Mouse (Mus musculus) limb, embryonic 11.5 days (tissue): ENCODE measurements at regions not wholly inside any gene's neighbourhood (a gene's known extent, or its start where the extent isn't known, plus 50 kb on each side); places are given as distances from the start of the nearest gene placed in this dataset.

Experiments used
- ATAC-seq: fragments of 200-750 bp; cut with Nextera tagmentation; 2 replicates; pipeline ENCODE4 v1.8.0; 2017; ENCODE audit warnings: low read depth; ENCODE audit not compliant: insufficient number of reproducible peaks, low FRiP score, low TSS enrichment
- DNase-seq: peaks from one replicate; pipeline ENCODE4 v3.0.0-alpha.2; 2015; ENCODE audit warnings: low spot score
- H3K27ac ChIP-seq: fragments of 300-500 bp; sonication (generic); replicated peaks from 2 replicates; pipeline ENCODE4 v1.5.1; 2014; ENCODE audit warnings: low read depth, mild to moderate bottlenecking, low read length
- H3K27me3 ChIP-seq: fragments of 300-500 bp; sonication (generic); 2 replicates; pipeline ENCODE4 v1.6.1; 2014; ENCODE audit warnings: mild to moderate bottlenecking, low read length, mixed read lengths; ENCODE audit not compliant: control insufficient read depth, insufficient read depth
- H3K36me3 ChIP-seq: fragments of 300-500 bp; sonication (generic); 2 replicates; pipeline ENCODE4 v1.6.1; 2014; ENCODE audit warnings: mild to moderate bottlenecking, low read length, moderate library complexity, mixed read lengths; ENCODE audit not compliant: control insufficient read depth, insufficient read depth
- H3K4me1 ChIP-seq: fragments of 300-500 bp; sonication (generic); 2 replicates; pipeline ENCODE4 v1.6.1; 2014; ENCODE audit warnings: low read length, mixed read lengths; ENCODE audit not compliant: control insufficient read depth, insufficient read depth
- H3K4me2 ChIP-seq: fragments of 300-500 bp; sonication (generic); 2 replicates; pipeline ENCODE4 v1.6.1; 2014; ENCODE audit warnings: low read depth, mild to moderate bottlenecking, moderate library complexity; ENCODE audit not compliant: severe bottlenecking
- H3K4me3 ChIP-seq: fragments of 300-500 bp; sonication (generic); 2 replicates; pipeline ENCODE4 v1.5.1; 2014; ENCODE audit warnings: low read depth, low read length
- H3K9ac ChIP-seq: fragments of 300-500 bp; sonication (generic); 2 replicates; pipeline ENCODE4 v1.6.1; 2014; ENCODE audit warnings: mild to moderate bottlenecking, low read length
- H3K9me3 ChIP-seq: fragments of 300-500 bp; sonication (generic); 2 replicates; pipeline ENCODE4 v1.6.1; 2016; ENCODE audit warnings: low read length; ENCODE audit not compliant: control insufficient read depth
- WGBS: fragments of 180-500 bp; shearing (Covaris S2); extraction: QIAGEN DNeasy Blood & Tissue Kit; methylation state at CpG from one replicate; pipeline ENCODE4 v1.1.7; 2014; 5-methylcytosine and 5-hydroxymethylcytosine counted together

DNA sequence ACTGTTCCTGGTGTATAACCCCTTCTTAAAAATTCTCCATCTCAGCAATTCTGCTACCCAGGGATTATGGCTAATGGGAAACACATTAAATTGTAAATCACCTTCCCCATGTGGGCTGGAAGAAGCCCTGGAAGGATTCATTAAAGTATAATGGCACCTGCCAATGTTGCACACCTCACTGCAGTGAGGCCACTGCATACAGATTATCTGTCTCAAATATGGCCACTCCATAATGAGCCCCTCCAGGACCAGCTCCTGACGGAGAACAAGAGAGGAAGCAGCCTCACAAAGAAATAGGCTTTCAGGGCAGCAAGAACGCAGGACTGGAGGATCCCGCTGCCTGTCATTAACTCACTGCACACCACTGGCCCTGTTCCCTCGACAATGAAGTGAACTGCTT is 115.2 kb upstream of the Alk start:
- H3K4me2 ChIP-seq, result no peak overlapping the region
- 68% methylated on average over 4 of the region's 4 CpGs for WGBS

DNA sequence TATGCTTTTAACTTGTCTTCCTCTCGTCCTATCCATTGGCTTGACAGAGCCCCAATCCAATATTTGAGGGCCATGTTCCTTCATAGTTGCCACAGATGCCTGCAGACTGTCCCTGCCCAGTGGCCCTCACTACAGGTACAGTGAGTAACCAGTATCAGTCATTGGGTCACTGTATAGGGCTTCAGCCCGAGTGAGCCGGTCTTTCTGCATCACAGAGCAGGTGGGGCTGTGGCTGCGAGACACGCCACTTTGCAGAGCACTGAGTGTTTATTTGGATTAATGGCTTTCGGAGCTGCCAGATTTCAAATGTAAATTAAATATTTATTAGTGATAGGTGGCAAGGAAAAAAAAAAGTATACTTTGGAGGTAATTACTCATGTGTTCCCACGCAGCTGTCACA is 87.2 kb upstream of the Alk start:
- Histone ChIP-seq H3K27me3 (no peaks in the 10 kb centered on the region), H3K9ac (no peak overlapping the region), H3K9me3 (no peaks in the 10 kb centered on the region), H3K4me3 (no peak overlapping the region), H3K4me2 (no peak overlapping the region), H3K4me1 (no peaks in the 10 kb centered on the region), H3K36me3 (no peaks in the 10 kb centered on the region), H3K27ac (no peak overlapping the region)
- no peak for ATAC-seq
- DNase-seq, result no peak
- 90% methylated on average over 7 of the region's 7 CpGs for WGBS

More for the DNA sequence above, 115.2 kb upstream of the Alk start:
- H3K27me3 ChIP-seq, result no peaks in the 10 kb centered on the region
- H3K9ac ChIP-seq, result no peak overlapping the region
- H3K36me3 ChIP-seq, result no peaks in the 10 kb centered on the region
- H3K27ac ChIP-seq, result no peak overlapping the region
- DNase-seq (no peak), ATAC-seq (no peak)
- no peaks in the 10 kb centered on the region for H3K4me1 ChIP-seq
- no peak overlapping the region for H3K4me3 ChIP-seq
- H3K9me3 ChIP-seq, result no peaks in the 10 kb centered on the region

DNA sequence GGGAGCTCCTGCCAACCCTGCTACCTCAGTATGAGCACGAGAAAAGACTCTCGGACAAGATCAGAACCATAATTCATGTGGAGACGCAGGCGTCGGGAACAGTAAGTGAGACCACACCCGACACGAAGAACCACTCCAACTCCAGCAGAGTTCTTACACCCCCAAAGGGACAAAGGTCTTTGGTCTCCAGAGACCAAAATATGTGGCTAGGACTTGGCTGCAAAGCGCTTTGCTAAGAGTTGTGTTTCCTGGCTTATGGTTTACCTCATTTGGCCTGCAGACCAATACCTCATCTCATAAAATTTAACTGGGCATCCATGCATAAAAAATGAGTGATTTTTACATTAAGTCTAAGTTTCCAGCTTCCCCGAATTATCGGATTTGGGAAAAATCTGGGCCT is 85.2 kb upstream of the Alk start:
- ATAC-seq (no peak), DNase-seq (no peak)
- WGBS, result 92% methylated on average over 10 of the region's 10 CpGs
- no peak overlapping the region for H3K4me3 ChIP-seq
- no peak overlapping the region for H3K27ac ChIP-seq
- H3K9ac ChIP-seq, result no peak overlapping the region
- no peaks in the 10 kb centered on the region for H3K4me1 ChIP-seq
- H3K36me3 ChIP-seq, result no peaks in the 10 kb centered on the region
- H3K9me3 ChIP-seq, result no peaks in the 10 kb centered on the region
- H3K27me3 ChIP-seq, result no peaks in the 10 kb centered on the region
- H3K4me2 ChIP-seq, result no peak overlapping the region

DNA sequence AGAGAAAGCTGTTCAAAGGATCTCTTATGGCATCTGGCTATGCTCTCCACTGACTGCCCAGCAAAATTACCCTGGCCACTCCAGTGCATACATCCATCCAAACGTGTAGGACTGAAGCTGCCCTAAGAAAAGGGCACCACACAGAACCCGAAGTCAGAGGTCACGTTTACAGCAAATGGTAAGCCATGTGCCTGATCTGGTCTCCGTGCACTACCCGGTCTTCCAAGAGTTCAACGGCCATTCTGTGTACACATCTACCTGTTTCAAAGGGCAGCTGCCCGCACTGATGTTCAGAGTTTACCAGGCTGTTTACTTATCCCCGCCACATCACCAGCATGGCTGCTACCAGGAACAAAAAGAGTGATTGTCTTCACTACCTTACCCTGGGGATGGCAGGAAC is 84.4 kb upstream of the Alk start:
- Histone ChIP-seq H3K36me3 (no peaks in the 10 kb centered on the region), H3K27me3 (no peaks in the 10 kb centered on the region), H3K4me1 (no peaks in the 10 kb centered on the region), H3K9me3 (no peaks in the 10 kb centered on the region), H3K4me3 (no peak overlapping the region), H3K9ac (no peak overlapping the region), H3K4me2 (no peak overlapping the region), H3K27ac (no peak overlapping the region)
- WGBS, result 84% methylated on average over 8 of the region's 8 CpGs
- ATAC-seq (no peak), DNase-seq (no peak)

DNA sequence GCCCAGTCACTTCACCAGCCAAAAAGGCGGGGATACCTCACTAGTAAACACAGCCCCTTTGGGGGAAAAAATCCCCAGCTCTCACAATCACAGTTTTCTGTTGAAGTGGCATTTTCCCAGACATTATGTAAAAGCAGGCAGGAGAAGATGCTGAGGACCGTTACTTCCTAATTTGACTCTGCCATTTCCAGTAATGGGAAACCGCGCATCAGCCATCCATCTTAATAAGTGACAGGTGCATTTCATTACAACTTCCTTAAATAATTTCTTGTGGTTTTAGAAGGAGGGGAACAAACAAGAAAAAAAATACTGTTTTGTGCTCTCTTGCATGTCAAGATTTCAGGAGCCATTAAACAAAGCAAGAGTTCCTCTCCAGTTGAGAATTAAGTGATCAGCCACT is 70.2 kb upstream of the Alk start:
- Histone ChIP-seq H3K4me2 (no peak overlapping the region), H3K4me3 (no peak overlapping the region), H3K27ac (no peak overlapping the region), H3K9ac (no peak overlapping the region), H3K9me3 (no peaks in the 10 kb centered on the region), H3K4me1 (no peaks in the 10 kb centered on the region), H3K27me3 (no peaks in the 10 kb centered on the region), H3K36me3 (no peaks in the 10 kb centered on the region)
- WGBS, result 74% methylated on average over 4 of the region's 4 CpGs
- DNase-seq (no peak), ATAC-seq (no peak)

DNA sequence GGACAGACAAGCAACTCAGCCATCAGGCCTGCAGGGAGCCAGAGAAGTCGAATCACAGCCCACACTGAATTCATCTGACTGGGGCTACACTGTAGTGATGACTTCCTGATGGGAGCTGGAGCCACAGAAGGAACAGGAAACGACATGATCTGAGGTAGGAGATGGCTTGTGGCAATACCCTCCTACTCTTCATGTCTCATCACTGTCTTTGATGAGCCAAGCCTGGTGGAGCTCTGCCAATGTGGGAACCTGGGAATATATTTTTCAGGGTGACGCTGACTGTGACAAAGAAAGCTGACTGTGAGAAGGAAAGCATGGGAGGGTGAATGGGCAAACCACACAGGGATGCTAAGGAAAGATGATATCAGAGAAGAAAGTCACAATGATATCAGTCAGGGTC is 67.6 kb upstream of the Alk start:
- H3K4me2 ChIP-seq, result no peak overlapping the region
- 64% methylated on average over 3 of the region's 3 CpGs for WGBS
- no peak overlapping the region for H3K4me3 ChIP-seq
- H3K9ac ChIP-seq, result no peak overlapping the region
- no peaks in the 10 kb centered on the region for H3K4me1 ChIP-seq
- H3K36me3 ChIP-seq, result no peaks in the 10 kb centered on the region
- H3K27ac ChIP-seq, result no peak overlapping the region
- H3K9me3 ChIP-seq, result no peaks in the 10 kb centered on the region
- no peaks in the 10 kb centered on the region for H3K27me3 ChIP-seq
- DNase-seq (no peak), ATAC-seq (no peak)

DNA sequence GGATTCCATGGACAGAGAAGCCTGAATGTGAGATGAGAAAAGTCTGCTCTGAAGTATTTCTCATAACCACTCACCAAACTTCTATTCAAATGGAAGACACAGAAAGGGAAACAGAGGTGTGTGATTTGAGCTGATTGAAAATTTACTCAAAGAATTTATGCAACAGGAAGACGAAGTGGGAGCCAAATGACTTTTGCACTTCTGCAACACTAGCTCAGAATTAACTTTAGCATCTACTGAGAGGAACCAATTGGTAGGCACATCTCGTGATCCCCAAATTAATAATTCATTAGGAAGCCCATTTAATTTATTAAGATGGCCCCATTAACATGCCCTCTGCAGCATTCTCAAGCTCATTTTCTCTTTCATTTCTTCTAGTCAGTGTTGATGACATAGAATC is 62.5 kb upstream of the Alk start:
- 73% methylated on average over 2 of the region's 2 CpGs for WGBS
- ATAC-seq (no peak), DNase-seq (no peak)
- Histone ChIP-seq H3K27ac (no peak overlapping the region), H3K4me1 (no peaks in the 10 kb centered on the region), H3K27me3 (no peaks in the 10 kb centered on the region), H3K4me2 (no peak overlapping the region), H3K4me3 (no peak overlapping the region), H3K36me3 (no peaks in the 10 kb centered on the region), H3K9me3 (no peaks in the 10 kb centered on the region), H3K9ac (no peak overlapping the region)

DNA sequence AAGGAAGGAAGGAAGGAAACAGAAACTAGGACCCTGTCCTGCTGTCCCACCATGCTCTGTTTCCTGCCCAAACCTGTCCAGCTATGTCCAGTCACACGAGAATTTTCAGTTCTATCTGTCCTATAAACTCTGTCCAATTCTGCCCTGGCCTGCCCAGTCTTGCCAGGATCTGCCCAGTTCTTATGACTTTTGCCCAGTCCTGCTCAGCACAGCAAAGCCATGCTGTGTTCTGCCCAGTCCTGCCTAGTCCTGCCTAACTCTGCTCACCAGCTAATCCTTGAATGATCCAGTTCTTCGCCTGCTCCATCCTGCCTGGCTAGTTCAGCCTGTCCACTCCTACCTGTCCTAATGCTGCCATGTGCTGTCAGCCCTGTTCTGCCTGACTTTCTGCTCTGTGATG is 57.3 kb upstream of the Alk start:
- 68% methylated on average over 2 of the region's 2 CpGs for WGBS
- Histone ChIP-seq H3K36me3 (no peaks in the 10 kb centered on the region), H3K4me2 (no peak overlapping the region), H3K9me3 (no peaks in the 10 kb centered on the region), H3K4me1 (no peaks in the 10 kb centered on the region), H3K27me3 (no peaks in the 10 kb centered on the region), H3K27ac (no peak overlapping the region), H3K4me3 (no peak overlapping the region), H3K9ac (no peak overlapping the region)
- DNase-seq, result no peak
- no peak for ATAC-seq

DNA sequence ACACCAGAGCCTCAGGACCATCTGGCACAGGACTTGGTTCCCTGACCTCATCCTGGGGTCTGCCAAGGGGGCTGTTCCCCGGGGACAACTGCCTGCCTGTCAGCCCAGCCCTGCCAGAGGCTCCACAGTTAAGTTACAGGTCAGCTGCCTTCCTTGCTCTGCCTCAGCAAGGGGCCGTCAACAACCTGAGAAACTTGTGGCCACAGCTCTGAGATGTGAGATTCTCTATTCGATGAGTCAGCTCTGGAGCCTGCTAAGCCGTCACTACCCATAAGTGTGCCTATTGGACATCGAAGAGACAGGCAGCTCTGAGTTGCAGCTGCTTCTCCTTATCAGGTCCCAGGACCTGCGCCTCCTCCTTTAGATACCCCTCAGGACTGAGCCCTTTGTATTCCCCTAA is 54.3 kb upstream of the Alk start:
- Histone ChIP-seq H3K4me1 (no peaks in the 10 kb centered on the region), H3K27ac (no peak overlapping the region), H3K9me3 (no peaks in the 10 kb centered on the region), H3K4me3 (no peak overlapping the region), H3K4me2 (no peak overlapping the region), H3K36me3 (no peaks in the 10 kb centered on the region), H3K27me3 (no peaks in the 10 kb centered on the region), H3K9ac (no peak overlapping the region)
- WGBS, result 73% methylated on average over 6 of the region's 6 CpGs
- DNase-seq (no peak), ATAC-seq (no peak)
